ENCODE assay signal across 9 mouse cellular contexts in the genomic region with DNA sequence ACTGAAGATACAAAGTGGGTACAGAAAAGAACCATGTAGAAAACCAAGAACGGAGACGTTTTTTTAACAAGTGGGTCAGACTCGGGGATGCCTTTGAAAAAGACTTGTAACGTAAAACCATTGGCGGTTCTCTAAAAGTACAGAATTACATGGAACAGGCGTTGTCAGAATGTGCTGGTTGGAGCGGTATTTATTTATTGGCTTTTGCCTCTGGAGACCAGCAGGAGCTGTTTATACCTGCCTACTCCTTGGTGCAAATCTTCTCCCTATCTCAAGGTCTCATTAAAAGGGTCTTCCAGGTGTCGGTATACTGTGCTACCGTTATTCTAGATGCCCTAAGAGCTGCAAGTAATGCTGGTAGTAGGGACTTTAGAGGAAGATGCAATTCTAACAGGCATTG.
DNase-seq lines count a peak whose midpoint lies in the region; ATAC-seq and TF ChIP-seq lines count a peak whose summit lies in the region.
"Had no signal": no experiment of that assay in that cellular context is flagged by ENCODE, and none has a peak within 500 bp of the region (broad histone marks: within the 10 kb centered on the region; RNA-seq: fewer than 3 reads in every experiment).

No protein-coding gene starts in this region.

- no peaks in the 10 kb centered on the region for H3K36me3 ChIP-seq in kidney, postnatal 0 days (ENCODE audit: insufficient read depth, low read length)
- no peaks in the 10 kb centered on the region for H3K36me3 ChIP-seq in forebrain, embryonic 13.5 days (ENCODE audit: poor library complexity, severe bottlenecking)
- H3K36me3 ChIP-seq in intestine, postnatal 0 days (ENCODE audit: control insufficient read depth, insufficient read depth) = no peaks in the 10 kb centered on the region
- no peaks in the 10 kb centered on the region for H3K36me3 ChIP-seq in neural tube, embryonic 12.5 days

- peaks cover 11% of the 10 kb centered on the region; the same call in 1 of the 2 replicates for H3K4me1 ChIP-seq in kidney, postnatal 0 days (replicated peaks; ENCODE audit: insufficient read depth, low read length)
- peaks cover 87% of the 10 kb centered on the region for H3K4me1 ChIP-seq in forebrain, embryonic 13.5 days
- H3K4me1 ChIP-seq in intestine, postnatal 0 days (replicated peaks; ENCODE audit: control insufficient read depth, insufficient read depth, low read length) = peaks cover 13% of the 10 kb centered on the region; the same call in 1 of the 2 replicates
- peaks cover 37% of the 10 kb centered on the region for H3K4me1 ChIP-seq in neural tube, embryonic 12.5 days

- H3K4me3 ChIP-seq in kidney, postnatal 0 days (replicated peaks; ENCODE audit: low read depth, low read length) = peak overlapping the region; percentile 38
- peak overlapping the region; percentile 40 for H3K4me3 ChIP-seq in forebrain, embryonic 13.5 days
- H3K4me3 ChIP-seq in intestine, postnatal 0 days (ENCODE audit: low read depth, low read length) = peak overlapping the region; percentile 44
- peak overlapping the region; percentile 28; the same call in 1 of the 2 replicates for H3K4me3 ChIP-seq in neural tube, embryonic 12.5 days

- no peaks in the 10 kb centered on the region for H3K9me3 ChIP-seq in kidney, postnatal 0 days (replicated peaks; ENCODE audit: low read length)
- H3K9me3 ChIP-seq in forebrain, embryonic 13.5 days (replicated peaks) = no peaks in the 10 kb centered on the region
- H3K9me3 ChIP-seq in intestine, postnatal 0 days (ENCODE audit: control insufficient read depth) = no peaks in the 10 kb centered on the region
- no peaks in the 10 kb centered on the region for H3K9me3 ChIP-seq in neural tube, embryonic 12.5 days

- H3K27ac ChIP-seq in kidney, postnatal 0 days = no peak overlapping the region
- peak overlapping the region; percentile 98 for H3K27ac ChIP-seq in forebrain, embryonic 13.5 days
- H3K27ac ChIP-seq in intestine, postnatal 0 days (ENCODE audit: low read depth, low read length) = no peak overlapping the region
- H3K27ac ChIP-seq in neural tube, embryonic 12.5 days = no peak overlapping the region

- peaks cover 43% of the 10 kb centered on the region for H3K27me3 ChIP-seq in kidney, postnatal 0 days (ENCODE audit: insufficient read depth, low read length)
- H3K27me3 ChIP-seq in forebrain, embryonic 13.5 days = peaks cover 35% of the 10 kb centered on the region
- H3K27me3 ChIP-seq in intestine, postnatal 0 days (replicated peaks; ENCODE audit: control insufficient read depth, insufficient read depth, low read length) = peaks cover 39% of the 10 kb centered on the region
- H3K27me3 ChIP-seq in neural tube, embryonic 12.5 days (replicated peaks) = peaks cover 29% of the 10 kb centered on the region

- no peak for ATAC-seq in kidney, postnatal 0 days (replicated peaks; ENCODE audit: low FRiP score, low read depth)
- no peak for ATAC-seq in forebrain, embryonic 13.5 days
- ATAC-seq in intestine, postnatal 0 days = no peak
- no peak for ATAC-seq in neural tube, embryonic 12.5 days (ENCODE audit: low FRiP score, low read depth)
- no peak for ATAC-seq in erythroid progenitor cell, adult 5-6 weeks (replicated peaks; ENCODE audit: low FRiP score, poor library complexity, severe bottlenecking)
- ATAC-seq: inflammation-experienced regulatory T-cells, adult 6 months had no signal

- no peak for TF ChIP-seq CTCF in kidney, postnatal 0 days (IDR thresholded peaks at IDR 0.05; ENCODE audit: low read depth)
- TF ChIP-seq CTCF in intestine, postnatal 0 days (IDR thresholded peaks at IDR 0.05; ENCODE audit: low read depth) = no peak

- no peak overlapping the region for H3K9ac ChIP-seq in kidney, postnatal 0 days (ENCODE audit: low read depth, low read length)
- peak overlapping the region; percentile 78 for H3K9ac ChIP-seq in forebrain, embryonic 13.5 days
- no peak overlapping the region for H3K9ac ChIP-seq in intestine, postnatal 0 days (ENCODE audit: low read depth, low read length)
- H3K9ac ChIP-seq in neural tube, embryonic 12.5 days = no peak overlapping the region

- peak overlapping the region; percentile 82 for H3K4me2 ChIP-seq in kidney, postnatal 0 days (ENCODE audit: low read length)
- peak overlapping the region; percentile 83 for H3K4me2 ChIP-seq in forebrain, embryonic 13.5 days
- peak overlapping the region; percentile 77 for H3K4me2 ChIP-seq in intestine, postnatal 0 days (replicated peaks; ENCODE audit: low read depth)
- peak overlapping the region; percentile 70 for H3K4me2 ChIP-seq in neural tube, embryonic 12.5 days (replicated peaks)

- 14% methylated on average over 9 of the region's 9 CpGs for WGBS in kidney, postnatal 0 days
- WGBS in forebrain, embryonic 13.5 days = 2% methylated on average over 9 of the region's 9 CpGs
- WGBS in intestine, postnatal 0 days = 19% methylated on average over 9 of the region's 9 CpGs
- 4% methylated on average over 9 of the region's 9 CpGs for WGBS in neural tube, embryonic 12.5 days

- DNase-seq in kidney, postnatal 0 days (ENCODE audit: low spot score) = no peak
- DNase-seq in kidney, postnatal 10 days = no peak
- DNase-seq in adrenal gland, adult 8-10 months = no peak
- DNase-seq in T-cell, adult 2 months (ENCODE audit: low spot score) = no peak
